Mouse (Mus musculus) embryonic facial prominence, embryonic 11.5 days (tissue): ENCODE measurements at regions not wholly inside any gene's neighbourhood (a gene's known extent, or its start where the extent isn't known, plus 50 kb on each side); places are given as distances from the start of the nearest gene placed in this dataset.

Experiments used
- ATAC-seq: fragments of 200-750 bp; cut with Nextera tagmentation; replicated peaks from 2 replicates; pipeline ENCODE4 v1.8.0; 2017; ENCODE audit warnings: low read depth; ENCODE audit not compliant: insufficient number of reproducible peaks, low FRiP score, low TSS enrichment
- DNase-seq: peaks from one replicate; pipeline ENCODE4 v3.0.0-alpha.2; 2015; ENCODE audit warnings: low spot score
- H3K27ac ChIP-seq: fragments of 300-500 bp; sonication (generic); replicated peaks from 2 replicates; pipeline ENCODE4 v1.5.1; 2014; ENCODE audit warnings: mild to moderate bottlenecking, low read depth, low read length, control low read depth
- H3K27me3 ChIP-seq: fragments of 300-500 bp; sonication (generic); 2 replicates; pipeline ENCODE4 v1.6.1; 2014; ENCODE audit warnings: mild to moderate bottlenecking, low read length, moderate library complexity, mixed read lengths; ENCODE audit not compliant: control insufficient read depth, insufficient read depth
- H3K36me3 ChIP-seq: fragments of 300-500 bp; sonication (generic); replicated peaks from 2 replicates; pipeline ENCODE4 v1.6.1; 2014; ENCODE audit warnings: low read depth, mild to moderate bottlenecking, low read length, moderate library complexity, mixed read lengths; ENCODE audit not compliant: control insufficient read depth, insufficient read depth
- H3K4me1 ChIP-seq: fragments of 300-500 bp; sonication (generic); 2 replicates; pipeline ENCODE4 v1.6.1; 2014; ENCODE audit warnings: low read length, mixed read lengths; ENCODE audit not compliant: control insufficient read depth, insufficient read depth
- H3K4me2 ChIP-seq: fragments of 300-500 bp; sonication (generic); 2 replicates; pipeline ENCODE4 v1.6.1; 2014; ENCODE audit warnings: low read depth, mild to moderate bottlenecking, control low read depth, low read length, moderate library complexity
- H3K4me3 ChIP-seq: fragments of 300-500 bp; sonication (generic); 2 replicates; pipeline ENCODE4 v1.5.1; 2014; ENCODE audit warnings: low read depth, low read length, control low read depth
- H3K9ac ChIP-seq: fragments of 300-500 bp; sonication (generic); replicated peaks from 2 replicates; pipeline ENCODE4 v1.6.1; 2014; ENCODE audit warnings: mild to moderate bottlenecking, control low read depth, low read length
- H3K9me3 ChIP-seq: fragments of 300-500 bp; sonication (generic); replicated peaks from 2 replicates; pipeline ENCODE4 v1.6.1; 2016; ENCODE audit warnings: mild to moderate bottlenecking, low read length, inconsistent platforms, mixed read lengths; ENCODE audit not compliant: control insufficient read depth
- WGBS: fragments of 180-500 bp; shearing (Covaris S2); extraction: QIAGEN DNeasy Blood & Tissue Kit; methylation state at CpG from one replicate; pipeline ENCODE4 v1.1.7; 2014; 5-methylcytosine and 5-hydroxymethylcytosine counted together

GRCm38 (mm10) chr4:71187801-71188200 is 570.0 kb downstream of the Gm11232 start:
- Histone ChIP-seq H3K4me1 (no peaks in the 10 kb centered on the region), H3K4me3 (no peak overlapping the region), H3K27ac (no peak overlapping the region), H3K27me3 (no peaks in the 10 kb centered on the region), H3K36me3 (no peaks in the 10 kb centered on the region), H3K9me3 (no peaks in the 10 kb centered on the region), H3K9ac (no peak overlapping the region), H3K4me2 (no peak overlapping the region)
- DNase-seq (no peak), ATAC-seq (no peak)
- WGBS: 60% methylated on average over 1 of the region's 1 CpGs

- Histone ChIP-seq H3K36me3 (no peaks in the 10 kb centered on the region), H3K27me3 (no peaks in the 10 kb centered on the region), H3K4me2 (no peak overlapping the region), H3K4me3 (no peak overlapping the region), H3K9me3 (no peaks in the 10 kb centered on the region), H3K9ac (no peak overlapping the region), H3K27ac (no peak overlapping the region), H3K4me1 (no peaks in the 10 kb centered on the region)
- 94% methylated on average over 2 of the region's 2 CpGs for WGBS
- no peak for DNase-seq
- ATAC-seq: no peak
Measured at GRCm38 (mm10) chr4:71177661-71178060, 580.1 kb downstream of the Gm11232 start.

- DNase-seq (no peak), ATAC-seq (no peak)
- Histone ChIP-seq H3K9ac (no peak overlapping the region), H3K4me3 (no peak overlapping the region), H3K36me3 (no peaks in the 10 kb centered on the region), H3K27me3 (no peaks in the 10 kb centered on the region), H3K4me2 (no peak overlapping the region), H3K9me3 (no peaks in the 10 kb centered on the region), H3K4me1 (no peaks in the 10 kb centered on the region), H3K27ac (no peak overlapping the region)
Measured at GRCm38 (mm10) chr4:71165802-71166201, 592.0 kb downstream of the Gm11232 start.

- H3K4me3 ChIP-seq: no peak overlapping the region
- no peak overlapping the region for H3K27ac ChIP-seq
- no peaks in the 10 kb centered on the region for H3K36me3 ChIP-seq
- 33% methylated on average over 1 of the region's 1 CpGs for WGBS
- DNase-seq: peak; percentile 41
- H3K4me2 ChIP-seq: no peak overlapping the region
- H3K27me3 ChIP-seq: no peaks in the 10 kb centered on the region
- no peaks in the 10 kb centered on the region for H3K4me1 ChIP-seq
- no peak for ATAC-seq
- H3K9me3 ChIP-seq: no peaks in the 10 kb centered on the region
- no peak overlapping the region for H3K9ac ChIP-seq
Measured at GRCm38 (mm10) chr4:71131670-71132317, 597.0 kb upstream of the Megf9 start.

- Histone ChIP-seq H3K9me3 (no peaks in the 10 kb centered on the region), H3K4me1 (no peaks in the 10 kb centered on the region), H3K36me3 (no peaks in the 10 kb centered on the region), H3K27me3 (no peaks in the 10 kb centered on the region), H3K27ac (no peak overlapping the region), H3K4me3 (no peak overlapping the region), H3K9ac (no peak overlapping the region), H3K4me2 (no peak overlapping the region)
- WGBS: 25% methylated on average over 7 of the region's 7 CpGs
- ATAC-seq (peak; percentile 94), DNase-seq (peak; percentile 94)
Measured at GRCm38 (mm10) chr4:71130946-71131669, 596.3 kb upstream of the Megf9 start.

- Histone ChIP-seq H3K4me1 (no peaks in the 10 kb centered on the region), H3K27me3 (no peaks in the 10 kb centered on the region), H3K9ac (no peak overlapping the region), H3K9me3 (no peaks in the 10 kb centered on the region), H3K27ac (no peak overlapping the region), H3K4me2 (no peak overlapping the region), H3K36me3 (no peaks in the 10 kb centered on the region), H3K4me3 (no peak overlapping the region)
- DNase-seq (peak; percentile 27), ATAC-seq (no peak)
- 50% methylated on average over 1 of the region's 1 CpGs for WGBS
Measured at GRCm38 (mm10) chr4:71129306-71129705, 594.5 kb upstream of the Megf9 start.
